Mouse (Mus musculus) naive thymus-derived CD4-positive, alpha-beta T cell, adult 5 months (primary cell): ENCODE results near the gene Nr2c2. TPM values are rescaled to one million over a fixed set of nuclear protein-coding genes. Genes with fewer than 3 reads are reported as not detected.

ENCODE experiments used
- polyA plus RNA-seq: library from polyadenylated mRNA; unstranded; fragments of 100-300 nt; shearing (Covaris generic); gene quantifications from one replicate; pipeline ENCODE4 v1.2.1, GENCODE M21; 2017

Nr2c2 gene
- 100 TPM for polyA plus RNA-seq

DNA sequence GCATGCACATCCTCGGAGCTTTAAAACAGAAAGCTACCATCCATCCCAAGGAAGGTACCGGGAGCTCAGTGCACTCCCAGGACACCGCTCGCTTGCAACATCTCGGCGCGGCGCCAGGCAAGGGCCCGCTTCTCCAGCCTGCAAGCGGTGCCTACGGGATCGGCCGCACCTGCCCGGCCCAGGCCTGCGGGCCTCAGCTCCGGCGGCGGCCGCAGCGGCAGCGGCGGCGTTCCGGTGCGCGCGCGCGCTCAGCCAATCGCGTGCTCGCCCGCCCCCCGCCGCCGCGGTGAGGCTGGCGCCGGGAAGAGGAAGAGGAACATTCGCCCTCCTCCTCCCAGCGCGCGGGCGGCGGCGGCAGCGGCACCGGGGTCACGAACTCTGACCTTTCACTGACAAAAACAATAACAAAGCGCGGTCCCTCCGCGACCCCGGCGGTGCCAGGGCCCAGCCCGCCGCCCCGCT is at the start of gene Nr2c2:
Gene Nr2c2, plus strand, starts transcription at position 261 of the 462 bp plus-strand sequence.

DNA sequence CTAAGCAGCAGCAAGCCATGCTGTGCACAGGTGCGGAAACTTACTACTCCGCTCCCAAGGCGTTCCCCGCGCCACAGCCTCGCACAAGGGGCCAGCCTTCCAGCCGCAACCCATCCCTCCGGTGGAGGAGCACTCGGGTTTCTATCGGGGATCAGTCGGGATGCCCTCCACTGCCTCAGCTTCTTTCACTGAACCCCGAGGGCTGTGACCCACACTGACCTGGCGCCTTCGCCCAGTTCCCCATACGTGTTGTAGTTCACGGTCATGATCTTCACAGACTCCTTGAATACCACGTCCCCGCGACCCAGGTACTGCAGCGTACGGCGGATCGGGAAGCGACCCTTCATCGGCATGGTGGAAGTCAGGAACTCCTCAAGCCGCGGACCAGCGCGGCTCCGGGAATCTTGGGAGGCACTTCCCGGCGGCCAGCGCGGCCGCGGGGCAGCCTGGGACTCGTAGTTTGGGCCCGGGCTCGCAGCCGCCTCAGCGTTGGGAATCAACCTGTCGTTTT is 92.5 kb downstream of the Nr2c2 start, which contains the start of gene Mrps25:
Gene Mrps25, minus strand, starts transcription at position 413 of the 511 bp plus-strand sequence.

DNA sequence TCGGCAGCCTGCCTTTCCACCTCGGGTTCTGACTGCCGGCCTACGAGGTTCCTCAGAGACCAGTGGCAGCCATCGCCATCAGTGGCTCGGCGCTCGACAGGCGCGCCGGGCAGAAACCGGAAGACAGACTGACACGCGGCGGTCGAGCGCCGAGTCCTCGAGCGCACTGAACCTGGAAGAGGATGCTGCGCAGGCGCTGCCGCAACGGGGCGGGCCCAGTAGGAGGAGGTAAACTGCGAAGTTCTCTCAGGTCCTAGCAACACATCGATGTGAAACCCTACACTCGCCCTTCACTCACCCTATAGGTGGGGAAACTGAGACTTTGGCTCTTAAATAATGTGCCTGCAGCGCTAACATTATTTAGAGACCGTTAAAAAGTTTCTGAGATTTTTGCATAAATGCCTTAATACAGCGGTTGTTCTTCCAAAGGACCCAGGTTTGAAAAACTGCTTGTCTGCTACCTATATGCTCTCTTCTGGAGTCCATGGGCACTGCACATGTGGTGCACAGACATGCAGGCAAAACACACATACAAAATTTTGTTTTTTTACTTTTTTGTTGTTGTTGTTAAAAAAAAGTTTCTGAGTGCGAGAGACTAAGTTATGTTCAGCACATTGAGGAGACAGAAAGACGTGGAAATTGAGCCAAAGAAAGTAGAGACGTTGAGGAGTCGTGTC is 123.7 kb downstream of the Nr2c2 start, which contains the start of gene Rbsn:
Gene Rbsn, minus strand, starts transcription at position 153 of the 677 bp plus-strand sequence.

Other genes starting within 250 kb of the Nr2c2 start
- gene Ccdc174, start 213.3 kb upstream of the Nr2c2 start, polyA plus RNA-seq = 32.8 TPM
- not detected for gene 4930590J08Rik, start 188.6 kb upstream of the Nr2c2 start, polyA plus RNA-seq
- not detected for gene Fgd5, start 112.5 kb upstream of the Nr2c2 start, polyA plus RNA-seq
- gene Mrps25, start 92.6 kb downstream of the Nr2c2 start, polyA plus RNA-seq = 27.8 TPM
- gene Rbsn, start 123.5 kb downstream of the Nr2c2 start, polyA plus RNA-seq = 22.9 TPM
- gene Trh, start 153.3 kb downstream of the Nr2c2 start, polyA plus RNA-seq = not detected